Mouse (Mus musculus): ENCODE measurements around the gene Srcap. TPM values are rescaled to one million over a fixed set of nuclear protein-coding genes. Genes with fewer than 3 reads are reported as not detected.
"Not testable (repeated sequence)": the region's sequence is repeated elsewhere in the genome, so short reads cannot be mapped to it uniquely, and the experiment has no call there.

Srcap gene
- polyA plus RNA-seq, 1 experiment from 2014 or later = 40.1 TPM

GRCm38 (mm10) chr7:127478635-127479317 is 33.0 kb upstream of the Srcap start, which contains the start of gene Fbrs:
TSS of gene Fbrs (plus strand) at chr7:127479199.
- peak within 1 kb of the TSS; percentile 94 to 98 for H3K27ac ChIP-seq (replicated peaks in 1 of 2; ENCODE audit: control insufficient read depth in 1 of 2, insufficient read depth in 1 of 2, low read depth in 2 of 2, low read length in 2 of 2)
- under 1% methylated on average over 60 of the region's 62 CpGs for WGBS
- peak within 1 kb of the TSS; percentile 99 for H3K4me3 ChIP-seq (ENCODE audit: control insufficient read depth in 1 of 2, insufficient read depth in 1 of 2, low read depth in 1 of 2, low read length in 2 of 2)
- peaks cover 66% of the 10 kb centered on the region for H3K36me3 ChIP-seq (ENCODE audit: control insufficient read depth, insufficient read depth, low read length)
- peak within 1 kb of the TSS; percentile 97 for H3K9ac ChIP-seq (ENCODE audit: low read length)
- H3K4me1 ChIP-seq (ENCODE audit: control insufficient read depth in 2 of 2, insufficient read depth in 2 of 2, low read length in 2 of 2) = peaks cover 3 to 22% of the 10 kb centered on the region in 2 experiments; a peak in 3 of 4 replicates
- H3K4me2 ChIP-seq (ENCODE audit: low read length) = peak within 1 kb of the TSS; percentile 88
- H3K9me3 ChIP-seq (ENCODE audit: control insufficient read depth, low read length) = no peaks in the 10 kb centered on the region
- H3K27me3 ChIP-seq (ENCODE audit: control insufficient read depth, insufficient read depth, low read length) = no peaks in the 10 kb centered on the region
- ATAC-seq (ENCODE audit: insufficient number of reproducible peaks, insufficient read depth, low FRiP score, low read depth) = peak; percentile 82

- Histone ChIP-seq H3K9ac (ENCODE audit: low read length) (peak overlapping the region; percentile 97), H3K27ac (replicated peaks in 1 of 2; ENCODE audit: control insufficient read depth in 1 of 2, insufficient read depth in 1 of 2, low read depth in 2 of 2, low read length in 2 of 2) (peak overlapping the region; percentile 94 to 98), H3K9me3 (ENCODE audit: control insufficient read depth, low read length) (no peaks in the 10 kb centered on the region), H3K27me3 (ENCODE audit: control insufficient read depth, insufficient read depth, low read length) (no peaks in the 10 kb centered on the region), H3K4me3 (ENCODE audit: control insufficient read depth in 1 of 2, insufficient read depth in 1 of 2, low read depth in 1 of 2, low read length in 2 of 2) (peak overlapping the region; percentile 99), H3K4me1 (ENCODE audit: control insufficient read depth in 2 of 2, insufficient read depth in 2 of 2, low read length in 2 of 2) (peaks cover 3 to 22% of the 10 kb centered on the region in 2 experiments; a peak in 3 of 4 replicates), H3K4me2 (ENCODE audit: low read length) (peak overlapping the region; percentile 88), H3K36me3 (ENCODE audit: control insufficient read depth, insufficient read depth, low read length) (peaks cover 66% of the 10 kb centered on the region)
- ATAC-seq (ENCODE audit: insufficient number of reproducible peaks, insufficient read depth, low FRiP score, low read depth) = no peak
- 4% methylated on average over 48 of the region's 48 CpGs for WGBS
These were observed 32.2 kb upstream of the Srcap start for GRCm38 (mm10) chr7:127479318-127480225.

GRCm38 (mm10) chr7:127480321-127480720 is 31.5 kb upstream of the Srcap start:
- Histone ChIP-seq H3K27me3 (ENCODE audit: control insufficient read depth, insufficient read depth, low read length) (no peaks in the 10 kb centered on the region), H3K9me3 (ENCODE audit: control insufficient read depth, low read length) (no peaks in the 10 kb centered on the region), H3K4me3 (ENCODE audit: control insufficient read depth in 1 of 2, insufficient read depth in 1 of 2, low read depth in 1 of 2, low read length in 2 of 2) (peak overlapping the region; percentile 99), H3K27ac (replicated peaks in 1 of 2; ENCODE audit: control insufficient read depth in 1 of 2, insufficient read depth in 1 of 2, low read depth in 2 of 2, low read length in 2 of 2) (no peak overlapping the region), H3K4me2 (ENCODE audit: low read length) (peak overlapping the region; percentile 88), H3K9ac (ENCODE audit: low read length) (peak overlapping the region; percentile 97), H3K36me3 (ENCODE audit: control insufficient read depth, insufficient read depth, low read length) (peaks cover 66% of the 10 kb centered on the region), H3K4me1 (ENCODE audit: control insufficient read depth in 2 of 2, insufficient read depth in 2 of 2, low read length in 2 of 2) (peaks cover 3 to 22% of the 10 kb centered on the region in 2 experiments; a peak in 3 of 4 replicates)
- ATAC-seq (ENCODE audit: insufficient number of reproducible peaks, insufficient read depth, low FRiP score, low read depth) = no peak
- 63% methylated on average over 2 of the region's 2 CpGs for WGBS

DNA sequence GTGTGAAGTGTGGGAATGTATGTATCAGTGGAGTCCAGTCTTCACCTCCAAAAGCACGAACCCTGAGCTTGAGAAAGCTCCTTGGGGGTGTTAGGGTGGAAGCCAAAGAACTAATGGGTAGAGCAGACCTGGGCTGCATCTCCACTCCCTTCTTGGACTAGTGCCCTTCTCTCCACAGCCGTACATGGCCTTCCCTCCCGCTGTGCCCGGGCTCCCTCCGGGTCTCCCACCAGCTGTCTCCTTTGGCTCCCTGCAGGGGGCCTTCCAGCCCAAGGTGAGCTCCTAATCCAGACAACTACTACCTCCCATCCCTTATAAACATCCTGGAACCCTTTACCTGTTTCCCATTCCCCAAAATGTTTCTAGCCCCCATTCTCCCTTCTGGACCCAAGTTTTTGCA is 26.4 kb upstream of the Srcap start:
- WGBS = 72% methylated on average over 5 of the region's 5 CpGs
- no peak overlapping the region for H3K4me2 ChIP-seq (ENCODE audit: low read length)
- H3K9me3 ChIP-seq (ENCODE audit: control insufficient read depth, low read length) = no peaks in the 10 kb centered on the region
- H3K36me3 ChIP-seq (ENCODE audit: control insufficient read depth, insufficient read depth, low read length) = peaks cover 97% of the 10 kb centered on the region
- H3K27me3 ChIP-seq (ENCODE audit: control insufficient read depth, insufficient read depth, low read length) = no peaks in the 10 kb centered on the region
- H3K4me3 ChIP-seq (ENCODE audit: control insufficient read depth in 1 of 2, insufficient read depth in 1 of 2, low read depth in 1 of 2, low read length in 2 of 2) = no peak overlapping the region
- no peak overlapping the region for H3K9ac ChIP-seq (ENCODE audit: low read length)
- no peak overlapping the region for H3K27ac ChIP-seq (replicated peaks in 1 of 2; ENCODE audit: control insufficient read depth in 1 of 2, insufficient read depth in 1 of 2, low read depth in 2 of 2, low read length in 2 of 2)
- peaks cover 0 to 5% of the 10 kb centered on the region in 2 experiments; a peak in 2 of 4 replicates for H3K4me1 ChIP-seq (ENCODE audit: control insufficient read depth in 2 of 2, insufficient read depth in 2 of 2, low read length in 2 of 2)
- ATAC-seq (ENCODE audit: insufficient number of reproducible peaks, insufficient read depth, low FRiP score, low read depth) = no peak

DNA sequence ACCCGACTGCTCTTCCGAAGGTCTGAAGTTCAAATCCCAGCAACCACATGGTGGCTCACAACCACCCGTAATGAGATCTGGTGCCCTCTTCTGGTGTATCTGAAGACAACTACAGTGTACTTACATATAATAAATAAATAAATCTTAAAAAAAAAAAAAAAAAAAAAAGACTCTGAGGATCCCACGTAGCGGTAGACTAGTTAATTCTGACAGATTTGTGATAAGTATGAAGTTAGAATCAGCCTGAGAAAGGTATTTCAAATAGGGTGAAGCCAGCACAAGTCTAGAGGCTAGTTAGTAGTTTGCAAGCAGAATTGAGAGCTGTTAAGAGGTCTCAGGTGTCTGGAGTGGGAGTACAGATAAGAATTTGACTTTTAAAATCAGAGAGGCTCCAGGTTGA is 23.4 kb upstream of the Srcap start:
- not testable (repeated sequence) for H3K9ac ChIP-seq (ENCODE audit: low read length); H3K27me3 ChIP-seq (ENCODE audit: control insufficient read depth, insufficient read depth, low read length); H3K27ac ChIP-seq (replicated peaks in 1 of 2; ENCODE audit: control insufficient read depth in 1 of 2, insufficient read depth in 1 of 2, low read depth in 2 of 2, low read length in 2 of 2); H3K9me3 ChIP-seq (ENCODE audit: control insufficient read depth, low read length); H3K4me3 ChIP-seq (ENCODE audit: control insufficient read depth in 1 of 2, insufficient read depth in 1 of 2, low read depth in 1 of 2, low read length in 2 of 2); H3K4me1 ChIP-seq (ENCODE audit: control insufficient read depth in 2 of 2, insufficient read depth in 2 of 2, low read length in 2 of 2); H3K4me2 ChIP-seq (ENCODE audit: low read length); ATAC-seq (ENCODE audit: insufficient number of reproducible peaks, insufficient read depth, low FRiP score, low read depth)
- H3K36me3 ChIP-seq (ENCODE audit: control insufficient read depth, insufficient read depth, low read length) = peaks cover 89% of the 10 kb centered on the region
- 83% methylated on average over 4 of the region's 5 CpGs for WGBS

DNA sequence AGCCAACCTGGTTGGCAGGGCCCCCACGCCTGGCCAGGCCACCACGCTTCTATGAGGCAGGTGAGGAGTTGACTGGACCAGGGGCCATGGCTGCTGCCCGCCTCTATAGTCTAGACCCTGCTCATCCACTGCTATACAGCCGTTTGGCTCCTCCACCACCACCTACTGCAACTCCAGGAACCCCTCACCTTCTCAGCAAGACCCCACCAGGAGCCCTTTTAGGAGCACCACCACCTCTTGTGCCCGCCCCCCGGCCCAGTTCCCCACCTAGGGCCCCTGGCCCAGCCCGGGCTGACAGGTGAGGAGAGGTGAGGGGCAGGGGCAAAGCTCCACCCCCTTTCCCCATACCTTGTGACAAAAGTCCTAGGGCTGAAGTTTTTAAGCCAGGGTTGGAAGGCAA is 21.8 kb upstream of the Srcap start:
- Histone ChIP-seq H3K4me2 (ENCODE audit: low read length) (no peak overlapping the region), H3K9me3 (ENCODE audit: control insufficient read depth, low read length) (no peaks in the 10 kb centered on the region), H3K36me3 (ENCODE audit: control insufficient read depth, insufficient read depth, low read length) (peaks cover 72% of the 10 kb centered on the region), H3K4me3 (ENCODE audit: control insufficient read depth in 1 of 2, insufficient read depth in 1 of 2, low read depth in 1 of 2, low read length in 2 of 2) (no peak overlapping the region), H3K27me3 (ENCODE audit: control insufficient read depth, insufficient read depth, low read length) (no peaks in the 10 kb centered on the region), H3K4me1 (ENCODE audit: control insufficient read depth in 2 of 2, insufficient read depth in 2 of 2, low read length in 2 of 2) (peaks cover 0 to 8% of the 10 kb centered on the region in 2 experiments; a peak in 1 of 4 replicates), H3K27ac (replicated peaks in 1 of 2; ENCODE audit: control insufficient read depth in 1 of 2, insufficient read depth in 1 of 2, low read depth in 2 of 2, low read length in 2 of 2) (no peak overlapping the region), H3K9ac (ENCODE audit: low read length) (no peak overlapping the region)
- no peak for ATAC-seq (ENCODE audit: insufficient number of reproducible peaks, insufficient read depth, low FRiP score, low read depth)
- 91% methylated on average over 7 of the region's 7 CpGs for WGBS

DNA sequence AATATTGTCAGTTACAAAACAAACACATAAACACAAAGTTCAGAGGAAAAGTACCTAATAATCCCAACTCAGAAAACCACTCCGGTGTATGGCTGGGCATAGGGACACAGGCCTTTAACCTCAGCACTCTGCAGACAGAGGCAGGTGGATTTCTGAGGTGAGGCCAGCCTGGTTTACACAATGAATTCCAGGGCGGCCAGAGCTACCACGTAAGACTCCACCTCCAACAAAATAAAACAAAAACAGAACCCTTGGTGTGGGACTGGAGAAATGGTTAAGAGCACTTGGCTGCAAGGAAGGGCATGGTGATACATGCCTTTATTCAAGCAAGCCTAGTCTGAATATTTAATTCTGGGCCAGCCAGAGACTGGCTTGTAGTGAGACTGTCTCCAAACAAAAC is 19.9 kb upstream of the Srcap start:
- Histone ChIP-seq H3K9me3 (ENCODE audit: control insufficient read depth, low read length) (no peaks in the 10 kb centered on the region), H3K9ac (ENCODE audit: low read length) (no peak overlapping the region), H3K4me3 (ENCODE audit: control insufficient read depth in 1 of 2, insufficient read depth in 1 of 2, low read depth in 1 of 2, low read length in 2 of 2) (no peak overlapping the region), H3K27me3 (ENCODE audit: control insufficient read depth, insufficient read depth, low read length) (no peaks in the 10 kb centered on the region), H3K27ac (replicated peaks in 1 of 2; ENCODE audit: control insufficient read depth in 1 of 2, insufficient read depth in 1 of 2, low read depth in 2 of 2, low read length in 2 of 2) (no peak overlapping the region), H3K4me2 (ENCODE audit: low read length) (no peak overlapping the region), H3K36me3 (ENCODE audit: control insufficient read depth, insufficient read depth, low read length) (peaks cover 54% of the 10 kb centered on the region), H3K4me1 (ENCODE audit: control insufficient read depth in 2 of 2, insufficient read depth in 2 of 2, low read length in 2 of 2) (peaks cover 0 to 12% of the 10 kb centered on the region in 2 experiments; a peak in 1 of 4 replicates)
- WGBS = 88% methylated on average over 3 of the region's 3 CpGs
- ATAC-seq (ENCODE audit: insufficient number of reproducible peaks, insufficient read depth, low FRiP score, low read depth) = no peak

Measured in heart, embryonic 14.5 days (tissue).